10 mouse cellular contexts compared by ENCODE assay signal in the genomic region with DNA sequence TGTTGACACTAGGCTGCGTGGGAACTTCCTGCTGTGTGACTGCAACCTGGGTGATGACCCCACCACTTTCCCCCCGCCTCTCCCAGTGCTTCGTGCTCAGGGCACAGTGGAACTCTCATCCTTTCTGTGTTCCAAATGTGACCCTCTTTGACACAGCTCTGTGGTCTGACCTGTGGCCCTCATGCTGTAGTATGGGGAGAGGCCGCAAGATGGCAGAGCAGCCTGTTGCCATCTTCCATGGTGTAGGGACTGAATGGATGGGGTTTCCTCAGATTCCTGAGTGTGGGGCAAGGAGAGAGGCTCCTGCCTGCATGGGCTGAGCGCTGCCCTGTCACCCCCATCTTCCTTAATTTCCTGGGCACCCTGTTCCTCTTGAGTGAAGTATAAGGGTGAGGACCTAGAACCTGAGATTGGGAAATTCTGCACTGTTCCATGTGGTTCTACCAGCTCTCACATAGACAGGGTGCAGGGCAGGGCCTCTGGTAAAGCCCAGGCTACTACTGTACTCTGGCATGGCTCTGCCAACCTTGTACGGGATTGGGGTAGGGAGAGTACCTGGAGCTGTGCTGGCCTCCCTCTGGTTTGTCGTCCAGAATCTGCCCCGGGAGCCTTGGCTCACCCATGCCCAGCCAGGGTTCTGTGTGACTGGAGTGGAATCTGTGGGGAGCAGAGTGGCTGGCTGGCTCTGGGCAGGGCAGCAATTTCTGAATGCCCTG. TPM values are rescaled to one million over a fixed set of nuclear protein-coding genes. Genes with fewer than 3 reads are reported as not detected.
DNase-seq lines count a peak whose midpoint lies in the region; ATAC-seq and TF ChIP-seq lines count a peak whose summit lies in the region.
"Had no signal": no experiment of that assay in that cellular context is flagged by ENCODE, and none has a peak within 500 bp of the region (broad histone marks: within the 10 kb centered on the region; RNA-seq: fewer than 3 reads in every experiment).

No protein-coding gene starts in this region.

- H3K27ac ChIP-seq in left cerebral cortex, adult 2 months: no peak overlapping the region
- H3K27ac ChIP-seq in midbrain, embryonic 16.5 days (ENCODE audit: low read length): peak overlapping the region; percentile 53

- DNase-seq in embryo, embryonic 10 days (ENCODE audit: low spot score): peak; percentile 32
- no peak for DNase-seq in embryo, embryonic 11 days
- peak in 1 of 2 experiments; percentile 36 for DNase-seq in left cerebral cortex, adult 2 months (ENCODE audit: extremely low spot score in 1 of 2, low spot score in 2 of 2)
- no peak for DNase-seq in left cerebral cortex, postnatal 36 days (ENCODE audit: low spot score in 2 of 2)
- DNase-seq in cerebellum, postnatal 14 days: peak; percentile 67 to 68
- DNase-seq in thymus, adult 18-20 months: no peak
- DNase-seq in left cerebral cortex, adult 18-20 months (ENCODE audit: low spot score in 2 of 2): no peak
- DNase-seq: adrenal gland, postnatal 14 days; lung, adult 2 months had no signal

- no peaks in the 10 kb centered on the region for H3K27me3 ChIP-seq in midbrain, embryonic 16.5 days (ENCODE audit: control insufficient read depth, insufficient read depth, low read depth, low read length)

- intact Hi-C loops in left cerebral cortex, adult 2 months (cut with DNase I): no loop called here
- intact Hi-C loops in left cerebral cortex, postnatal 36 days (cut with DNase I): no loop called here

- no peak overlapping the region for H3K4me2 ChIP-seq in midbrain, embryonic 16.5 days (ENCODE audit: low read length)

- TF ChIP-seq CTCF in left cerebral cortex, adult 2 months (IDR thresholded peaks at IDR 0.05): peak; percentile 46

- H3K4me1 ChIP-seq in midbrain, embryonic 16.5 days (ENCODE audit: control insufficient read depth, insufficient read depth, low read length): peaks cover 21% of the 10 kb centered on the region

- no peak overlapping the region for H3K4me3 ChIP-seq in left cerebral cortex, adult 2 months
- no peak overlapping the region for H3K4me3 ChIP-seq in midbrain, embryonic 16.5 days (ENCODE audit: low read depth, low read length)

- H3K36me3 ChIP-seq in midbrain, embryonic 16.5 days (ENCODE audit: control insufficient read depth, insufficient read depth, low read length): no peaks in the 10 kb centered on the region

- no peak for ATAC-seq in midbrain, embryonic 16.5 days

- WGBS in midbrain, embryonic 16.5 days: 68% methylated on average over 8 of the region's 8 CpGs

- H3K9ac ChIP-seq in midbrain, embryonic 16.5 days (ENCODE audit: low read depth, low read length): no peak overlapping the region

- no peaks in the 10 kb centered on the region for H3K9me3 ChIP-seq in midbrain, embryonic 16.5 days (replicated peaks; ENCODE audit: control insufficient read depth, low read length, poor library complexity, severe bottlenecking)

RNA-seq across cellular contexts. Expression of gene Engase, which starts 11.7 kb away (rescaled TPM):
- 10 to 100 TPM; 11.0 to 12.4 TPM for total RNA-seq in left cerebral cortex, adult 2 months (2021)
- 10 to 100 TPM; 10.8 to 11.1 TPM for total RNA-seq in left cerebral cortex, postnatal 36 days (2021)
- polyA plus RNA-seq in midbrain, embryonic 16.5 days (2015; fragmentation: Nextera tagmentation; extraction: Ambion mirVana): 5.5 and 5.9 TPM in 2 replicates
- 10 to 100 TPM; 13.3 to 14.1 TPM for total RNA-seq in left cerebral cortex, adult 18-20 months (2021)

Comparison
In these comparisons a context has a peak if more than half of its experiments do, and no peak if none do; other contexts are left out.
1. DNase-seq: peak in embryo, embryonic 10 days (single experiment) and cerebellum, postnatal 14 days (2 of 2); none in embryo, embryonic 11 days (single experiment), left cerebral cortex, postnatal 36 days (0 of 2), thymus, adult 18-20 months (0 of 2) and left cerebral cortex, adult 18-20 months (0 of 2).